Mouse (Mus musculus): ENCODE measurements around the gene Olfr66.

Gene Olfr66

DNA sequence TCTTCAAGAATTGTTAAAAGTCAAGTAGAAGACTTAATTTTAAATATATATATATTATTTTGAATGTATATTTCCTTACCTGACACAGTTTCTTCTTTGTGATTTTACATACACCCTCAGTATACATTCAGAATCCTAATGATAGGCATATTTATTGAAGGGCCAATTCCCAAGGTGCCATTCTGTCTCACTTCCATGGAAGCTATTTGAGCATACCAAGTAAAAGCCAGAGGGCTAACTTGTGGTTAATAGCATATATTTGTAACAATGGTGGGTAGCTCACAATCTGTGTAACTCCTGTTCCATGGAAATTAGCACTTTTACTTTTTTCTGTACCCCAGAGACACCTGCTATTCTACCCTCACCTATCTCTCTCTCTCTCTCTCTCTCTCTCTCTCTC, at the start of gene Olfr66:
Gene Olfr66, minus strand, starts transcription at position 101 of the 400 bp plus-strand sequence.
- no peak for DNase-seq (ENCODE audit: low read depth, low spot score)

- no peak for DNase-seq (ENCODE audit: low read depth, low spot score)
These were observed 48.2 kb upstream of the Olfr66 start, which contains the start of gene Olfr632 for GRCm38 (mm10) chr7:103934264-103934663. Gene Olfr632, plus strand, starts transcription at chr7:103934347.

DNA sequence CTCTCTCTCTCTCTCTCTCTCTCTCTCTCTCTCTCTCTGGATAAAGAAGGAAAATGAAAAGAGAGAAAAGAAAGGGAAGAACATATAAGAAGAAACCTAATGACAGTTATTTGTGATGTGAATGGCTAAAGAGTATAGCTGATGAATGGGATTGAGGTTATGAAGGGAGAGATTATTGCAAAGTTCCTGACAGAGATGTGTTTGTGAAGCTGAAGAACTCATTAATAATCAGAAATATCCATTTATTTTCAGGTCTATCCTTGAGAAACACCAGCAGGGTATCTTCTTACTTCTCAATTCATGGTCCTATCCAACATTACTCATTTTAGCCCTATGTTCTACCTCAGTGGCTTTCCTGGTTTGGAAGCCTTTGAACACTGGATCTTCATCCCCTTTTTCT, 42.5 kb upstream of the Olfr66 start, which contains the start of gene Olfr631:
Gene Olfr631, plus strand, starts transcription at position 301 of the 400 bp plus-strand sequence.
- no peak for DNase-seq (ENCODE audit: low read depth, low spot score)

- DNase-seq (ENCODE audit: low read depth, low spot score): no peak
These were observed 29.3 kb upstream of the Olfr66 start for GRCm38 (mm10) chr7:103915338-103915737.

GRCm38 (mm10) chr7:103912969-103913511, 27.0 kb upstream of the Olfr66 start:
- peak; percentile 3 for DNase-seq (ENCODE audit: low read depth, low spot score)

DNA sequence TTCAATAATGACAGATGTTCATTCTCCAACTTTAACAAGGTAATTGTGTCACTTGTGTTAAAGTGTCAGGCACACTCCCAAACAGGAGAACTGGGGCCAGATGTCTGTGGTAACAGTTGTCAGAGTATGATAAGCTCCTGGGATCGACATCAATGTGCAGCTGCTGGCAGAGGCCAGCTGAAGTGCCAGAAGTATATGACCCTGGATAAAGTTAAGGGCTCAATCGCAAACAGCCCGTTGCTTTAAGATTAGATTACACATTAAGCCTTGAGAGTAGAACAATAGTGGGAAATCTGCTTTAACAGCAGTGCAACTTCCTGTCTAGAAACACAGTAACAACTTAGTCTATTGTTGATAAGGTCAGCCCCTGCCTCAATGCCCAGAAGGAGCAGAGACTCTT, 24.0 kb upstream of the Olfr66 start:
- no peak for DNase-seq (ENCODE audit: low read depth, low spot score)

- no peak for DNase-seq (ENCODE audit: low read depth, low spot score)
These were observed 17.1 kb upstream of the Olfr66 start, which contains the start of gene Olfr65 for GRCm38 (mm10) chr7:103903187-103903586. Gene Olfr65, plus strand, starts transcription at chr7:103903487.

GRCm38 (mm10) chr7:103894385-103894784, 8.3 kb upstream of the Olfr66 start, which contains the start of gene Olfr64:
Gene Olfr64, minus strand, starts transcription at chr7:103894485.
- no peak for DNase-seq (ENCODE audit: low read depth, low spot score)

GRCm38 (mm10) chr7:103877093-103877492, 9.0 kb downstream of the Olfr66 start:
- no peak for DNase-seq (ENCODE audit: low read depth, low spot score)

DNA sequence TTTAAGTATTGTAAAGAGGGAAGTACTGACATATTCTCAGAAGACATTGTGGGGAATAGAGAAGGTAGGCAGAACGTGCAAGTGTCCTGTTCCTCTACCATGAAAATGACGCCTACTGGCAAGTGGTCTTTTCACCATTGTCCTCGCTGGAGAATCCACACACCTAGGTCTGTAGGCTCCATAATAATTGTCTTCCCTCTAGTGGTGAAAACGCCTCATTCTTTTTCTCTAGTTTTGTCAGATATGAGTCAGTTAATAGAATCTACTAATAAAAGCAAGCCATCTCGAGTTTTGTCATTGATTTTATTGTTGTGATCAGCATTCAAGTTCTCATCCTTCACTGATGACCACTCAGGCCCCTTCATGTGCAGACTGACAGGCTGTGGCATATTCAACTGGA, 11.6 kb downstream of the Olfr66 start:
- DNase-seq (ENCODE audit: low read depth, low spot score): peak; percentile 1

GRCm38 (mm10) chr7:103873064-103873463, 13.0 kb downstream of the Olfr66 start:
- DNase-seq (ENCODE audit: low read depth, low spot score): peak; percentile 35

DNA sequence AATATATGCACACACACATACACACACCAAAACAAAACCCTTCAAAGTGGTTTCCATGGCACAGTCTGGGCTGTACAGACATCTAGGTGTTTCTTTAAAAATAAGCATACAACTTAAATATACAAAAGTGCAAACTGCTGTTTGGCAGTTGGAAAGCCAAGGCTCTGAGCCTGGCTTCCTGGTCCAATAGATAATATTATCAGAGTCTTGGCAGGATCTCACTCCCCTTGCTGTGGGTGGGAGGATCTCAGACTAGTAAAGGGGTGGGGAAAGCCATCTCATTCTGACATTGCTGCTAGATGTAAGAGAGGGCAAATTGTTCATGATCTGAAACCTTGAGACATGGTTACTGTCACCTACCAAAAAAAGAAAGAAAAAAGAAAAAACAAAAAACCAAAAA, 15.4 kb downstream of the Olfr66 start:
- no peak for DNase-seq (ENCODE audit: low read depth, low spot score)

DNA sequence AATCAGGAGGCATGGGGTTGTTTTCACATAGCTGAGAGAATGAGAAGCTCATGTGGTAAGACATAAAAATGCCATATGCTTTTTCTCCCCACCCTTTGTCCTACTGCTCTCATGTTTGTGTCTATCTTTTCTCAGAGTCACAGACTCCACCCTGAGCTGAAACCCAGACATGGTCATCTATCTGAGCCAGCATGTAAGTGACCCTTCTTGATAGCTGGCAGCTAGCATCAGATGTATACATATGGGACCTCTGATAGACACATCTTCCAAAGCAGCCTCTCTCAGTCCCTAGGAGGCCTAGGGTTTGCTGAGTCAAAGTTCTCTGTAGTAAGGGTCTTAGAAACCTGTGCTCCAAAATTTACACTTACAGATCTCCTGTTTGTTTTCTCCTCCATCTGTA, 20.3 kb downstream of the Olfr66 start:
- no peak for DNase-seq (ENCODE audit: low read depth, low spot score)

GRCm38 (mm10) chr7:103861531-103861930, 24.5 kb downstream of the Olfr66 start:
- DNase-seq (ENCODE audit: low read depth, low spot score): no peak

DNA sequence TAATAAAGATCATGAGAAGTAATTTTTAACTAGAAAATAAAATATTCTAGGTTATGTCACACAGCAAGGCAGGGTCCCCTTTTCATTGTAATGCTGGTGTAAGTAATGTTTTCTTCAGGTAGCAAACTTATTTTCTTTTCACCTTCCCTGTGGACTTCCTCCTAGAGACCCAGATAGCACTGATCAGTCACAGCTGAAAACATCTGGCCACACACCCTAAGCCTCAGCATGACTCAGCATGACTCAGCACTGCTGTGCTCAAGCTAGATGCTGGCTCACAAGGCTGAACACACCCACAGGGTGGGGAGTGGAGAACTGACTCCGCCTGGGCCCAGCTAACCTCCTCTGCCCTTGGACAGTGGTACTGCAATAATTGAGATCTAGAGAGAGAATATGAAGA, 25.2 kb downstream of the Olfr66 start:
- peak; percentile 92 for DNase-seq (ENCODE audit: low read depth, low spot score)

DNA sequence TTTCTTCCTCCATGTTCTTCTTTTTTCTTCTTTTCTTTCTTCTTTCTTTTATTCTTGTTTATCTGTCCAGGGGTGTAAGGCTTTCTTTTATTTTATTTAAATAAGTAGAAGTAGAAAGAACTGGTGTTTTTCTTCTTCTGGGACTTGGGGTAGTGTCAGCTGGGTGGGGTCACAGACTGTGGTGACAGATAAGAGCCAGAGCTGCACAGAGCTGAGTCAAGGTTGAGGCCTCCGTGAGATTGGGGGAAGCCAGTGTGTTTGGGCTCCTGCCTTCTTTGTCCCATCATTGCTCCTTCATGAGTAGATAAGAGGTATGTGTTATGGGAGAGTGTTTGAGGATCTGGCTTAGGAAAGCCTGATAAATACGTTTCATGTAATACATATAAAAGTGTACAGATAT, 27.0 kb downstream of the Olfr66 start:
- no peak for DNase-seq (ENCODE audit: low read depth, low spot score)

GRCm38 (mm10) chr7:103854669-103855068, 31.4 kb downstream of the Olfr66 start:
- DNase-seq (ENCODE audit: low read depth, low spot score): no peak

GRCm38 (mm10) chr7:103853090-103853489, 33.0 kb downstream of the Olfr66 start, which contains the start of gene Hbb-y:
Gene Hbb-y, minus strand, starts transcription at chr7:103853216.
- no peak for DNase-seq (ENCODE audit: low read depth, low spot score)

DNA sequence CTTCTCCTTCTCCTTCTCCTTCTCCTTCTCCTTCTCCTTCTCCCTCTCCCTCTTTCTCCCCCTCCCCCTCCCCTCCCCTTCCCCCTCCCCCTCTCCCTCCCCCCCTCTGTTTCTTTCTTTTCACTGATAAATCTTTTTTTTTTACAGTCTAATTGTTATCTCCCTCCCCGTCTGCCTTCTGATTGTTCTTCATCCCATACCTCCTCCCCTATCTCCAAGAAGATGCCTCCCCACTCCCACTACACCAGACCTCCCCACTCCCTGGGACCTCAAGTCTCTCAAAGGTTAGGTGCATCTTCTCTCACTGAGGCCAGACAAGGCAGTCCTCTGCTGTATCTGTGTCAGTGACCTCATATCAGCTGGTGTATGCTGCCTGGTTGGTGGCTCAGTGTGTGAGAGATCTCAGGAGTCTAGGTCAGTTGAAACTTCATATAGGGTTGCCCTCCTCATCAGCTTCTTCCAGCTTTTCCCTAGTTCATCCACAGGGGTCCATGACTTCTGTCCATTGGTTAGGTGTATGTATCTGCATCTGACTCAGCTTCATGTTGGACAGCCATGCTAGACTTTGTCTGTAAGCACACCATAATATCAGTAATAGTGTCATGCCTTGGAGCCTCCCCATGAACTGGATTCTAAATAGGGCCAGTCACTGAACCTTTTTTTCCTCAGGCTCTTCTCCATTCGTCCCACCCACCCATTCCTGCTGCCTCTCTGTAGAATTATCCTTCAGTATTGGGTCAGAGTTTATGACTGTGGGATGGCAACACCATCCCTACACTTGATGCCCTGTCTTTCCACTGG, 41.3 kb downstream of the Olfr66 start:
- no peak for DNase-seq (ENCODE audit: low read depth, low spot score)

DNA sequence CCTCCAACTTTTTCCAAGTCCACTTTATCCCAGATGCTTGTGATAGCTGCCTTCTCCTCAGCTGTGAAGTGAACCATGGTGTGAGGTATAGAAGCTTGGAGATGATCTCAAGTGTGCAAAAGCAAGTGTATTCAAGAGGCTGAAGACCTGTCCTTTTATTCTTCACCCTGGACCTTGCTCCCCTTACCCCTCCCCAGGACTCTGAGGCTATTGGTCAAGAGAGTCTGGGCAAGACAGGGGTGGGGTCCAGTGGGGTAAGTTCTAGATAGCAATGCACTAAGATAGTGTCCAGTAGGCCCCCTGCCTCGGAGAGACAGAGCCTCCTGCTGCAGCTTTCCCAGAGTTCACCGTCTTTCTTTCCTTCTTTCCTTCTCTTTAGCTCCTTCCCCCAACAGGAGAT, 43.0 kb downstream of the Olfr66 start, which contains the start of gene Hbb-bh1:
Gene Hbb-bh1, minus strand, starts transcription at position 131 of the 400 bp plus-strand sequence.
- no peak for DNase-seq (ENCODE audit: low read depth, low spot score)

- DNase-seq (ENCODE audit: low read depth, low spot score): no peak
These were observed 45.8 kb downstream of the Olfr66 start, which contains the start of gene Hbb-bh2 for GRCm38 (mm10) chr7:103840268-103840667. Gene Hbb-bh2, minus strand, starts transcription at chr7:103840520.
